In the genomic region with DNA sequence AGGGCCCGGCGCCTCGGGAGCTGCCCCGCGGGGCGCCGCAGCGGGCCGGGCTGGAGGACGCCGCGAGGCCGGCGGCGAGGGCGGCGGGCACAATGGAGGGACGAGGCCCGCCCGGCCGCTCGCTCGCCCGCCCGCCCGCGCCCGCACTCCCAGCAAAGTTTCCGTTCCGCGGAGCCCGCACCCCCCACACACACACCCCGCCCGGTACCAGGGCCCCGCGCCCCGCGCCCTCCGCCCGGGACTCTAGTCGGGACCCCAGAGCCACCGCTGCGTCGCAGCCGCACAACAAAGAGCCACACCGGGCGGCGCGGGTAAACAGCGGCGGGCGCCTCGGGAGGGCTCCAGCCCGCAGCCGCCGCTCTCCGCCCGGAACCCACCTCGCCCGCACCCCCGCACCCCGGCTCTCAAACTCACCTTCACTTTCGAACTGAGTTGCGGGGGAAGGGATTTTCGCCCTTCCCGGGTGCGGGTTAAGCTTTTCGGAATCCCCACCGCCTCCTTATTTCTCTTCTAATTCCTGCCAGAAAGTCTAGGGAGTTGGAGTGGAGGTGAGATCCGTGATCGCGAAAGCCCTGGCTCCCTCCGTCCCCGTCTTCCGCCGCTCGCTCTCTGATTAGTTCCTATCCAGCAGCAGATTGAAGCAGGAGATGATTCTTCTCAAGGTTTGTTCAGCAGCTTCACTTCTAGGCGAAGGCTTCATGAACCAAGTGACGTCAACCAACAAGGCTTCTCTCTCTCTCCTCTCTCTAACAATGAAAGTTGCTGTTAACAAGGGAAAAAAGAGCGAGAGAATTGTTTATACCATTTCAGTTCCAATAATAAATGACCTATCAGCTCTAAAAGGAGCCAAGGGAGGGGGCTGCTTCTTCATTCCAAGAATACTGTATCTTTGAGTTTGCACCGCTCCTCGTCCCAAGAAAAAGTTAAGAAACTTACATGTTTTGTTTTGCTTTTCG, we compare ENCODE assay signal across 8 mouse cellular contexts.
A peak's percentile ranks its signal among the peaks of the same experiment; 100 is the strongest.
DNase-seq lines count a peak whose midpoint lies in the region; ATAC-seq and TF ChIP-seq lines count a peak whose summit lies in the region.

No protein-coding gene starts in this region.

- H3K27ac ChIP-seq in ES-E14 (ENCODE audit: insufficient read depth, low read depth, low read length, poor library complexity, severe bottlenecking): 0 out of 2 replicates have a peak overlapping the region, but pooled peaks have one; percentile 18
- peak overlapping the region; percentile 98 for H3K27ac ChIP-seq in forebrain, embryonic 16.5 days (ENCODE audit: low read length)
- peak overlapping the region; percentile 96 for H3K27ac ChIP-seq in layer of hippocampus, adult 2 months
- peak overlapping the region; percentile 99 for H3K27ac ChIP-seq in lung, embryonic 15.5 days
- H3K27ac ChIP-seq in olfactory bulb, adult 2 months (ENCODE audit: insufficient read depth, low read depth, low read length): peak overlapping the region; percentile 63
- peak overlapping the region; percentile 90 for H3K27ac ChIP-seq in thymus, adult 2 months (ENCODE audit: control insufficient read depth, insufficient read depth, low read length)

- no peaks in the 10 kb centered on the region for H3K27me3 ChIP-seq in forebrain, embryonic 16.5 days (replicated peaks; ENCODE audit: control insufficient read depth, insufficient read depth, low read length)
- no peaks in the 10 kb centered on the region for H3K27me3 ChIP-seq in lung, embryonic 15.5 days
- no peaks in the 10 kb centered on the region for H3K27me3 ChIP-seq in thymus, adult 2 months (ENCODE audit: control insufficient read depth, insufficient read depth, low read length)

- under 1% methylated on average over 53 of the region's 83 CpGs for WGBS in forebrain, embryonic 16.5 days
- WGBS in lung, embryonic 15.5 days: under 1% methylated on average over 49 of the region's 83 CpGs
- 3% methylated on average over 73 of the region's 83 CpGs for WGBS in olfactory bulb, adult 2 months
- WGBS in thymus, adult 2 months: 7% methylated on average over 70 of the region's 83 CpGs

- in situ Hi-C loops in ES-E14 (cut with MboI; ENCODE audit: low sequenced_read_pairs in 2 of 2, unreplicated experiment in 2 of 2): no loop called here

- DNase-seq in ES-E14 (ENCODE audit: low read depth, low spot score): no peak
- DNase-seq in cerebellum, adult 11-12 months: peak; percentile 52
- peak; percentile 64 for DNase-seq in heart, postnatal 4 days
- peak; percentile 27 to 30 for DNase-seq in layer of hippocampus, adult 2 months (ENCODE audit: low spot score in 2 of 2)
- DNase-seq in thymus, adult 2 months: peak; percentile 68

- no peaks in the 10 kb centered on the region for H3K36me3 ChIP-seq in ES-E14 (ENCODE audit: control insufficient read depth, insufficient read depth, low read length, poor library complexity, severe bottlenecking)
- H3K36me3 ChIP-seq in forebrain, embryonic 16.5 days (ENCODE audit: control insufficient read depth, insufficient read depth): no peaks in the 10 kb centered on the region
- H3K36me3 ChIP-seq in lung, embryonic 15.5 days: no peaks in the 10 kb centered on the region
- no peaks in the 10 kb centered on the region for H3K36me3 ChIP-seq in thymus, adult 2 months (ENCODE audit: control insufficient read depth, insufficient read depth, low read length)

- TF ChIP-seq CTCF in layer of hippocampus, adult 2 months (conservative IDR thresholded peaks at IDR 0.05): no peak
- TF ChIP-seq CTCF in olfactory bulb, adult 2 months (IDR thresholded peaks at IDR 0.05; ENCODE audit: insufficient read depth, low read depth, low read length): no peak
- peak; percentile 11; the same call in 1 of the 2 replicates for TF ChIP-seq CTCF in thymus, adult 2 months (IDR thresholded peaks at IDR 0.05; ENCODE audit: borderline replicate concordance, control insufficient read depth, extremely low read depth, insufficient read depth, low read length, poor library complexity)

- peak; percentile 70 for ATAC-seq in forebrain, embryonic 16.5 days
- peak; percentile 79 for ATAC-seq in lung, embryonic 15.5 days (ENCODE audit: borderline replicate concordance, extremely low read depth, low FRiP score, low TSS enrichment)

- TF ChIP-seq POLR2A in olfactory bulb, adult 2 months (IDR thresholded peaks at IDR 0.05; ENCODE audit: insufficient read depth, low read depth, low read length): no peak; the same call in 1 of the 2 replicates
- TF ChIP-seq POLR2A in thymus, adult 2 months (IDR thresholded peaks at IDR 0.05; ENCODE audit: control insufficient read depth, extremely low read depth, insufficient read depth, low read length, poor library complexity): peak; percentile 42; the same call in 1 of the 2 replicates

- H3K9me3 ChIP-seq in ES-E14 (ENCODE audit: control insufficient read depth, insufficient read depth, low read depth, low read length): no peaks in the 10 kb centered on the region
- H3K9me3 ChIP-seq in forebrain, embryonic 16.5 days (ENCODE audit: control insufficient read depth, low read length): no peaks in the 10 kb centered on the region
- H3K9me3 ChIP-seq in lung, embryonic 15.5 days: no peaks in the 10 kb centered on the region

- H3K4me3 ChIP-seq in ES-E14 (ENCODE audit: insufficient read depth in 1 of 2, low read depth in 1 of 2, low read length in 2 of 2, poor library complexity in 1 of 2, severe bottlenecking in 1 of 2): peak overlapping the region; percentile 82 to 96
- peak overlapping the region; percentile 91 for H3K4me3 ChIP-seq in forebrain, embryonic 16.5 days (replicated peaks; ENCODE audit: low read length)
- peak overlapping the region; percentile 87 for H3K4me3 ChIP-seq in layer of hippocampus, adult 2 months
- peak overlapping the region; percentile 89 for H3K4me3 ChIP-seq in lung, embryonic 15.5 days
- H3K4me3 ChIP-seq in olfactory bulb, adult 2 months (ENCODE audit: insufficient read depth, low read depth, low read length): peak overlapping the region; percentile 58
- H3K4me3 ChIP-seq in thymus, adult 2 months (ENCODE audit: control insufficient read depth, insufficient read depth, low read length): peak overlapping the region; percentile 100

- peak overlapping the region; percentile 83 for H3K9ac ChIP-seq in ES-E14 (ENCODE audit: insufficient read depth, low read depth, low read length, poor library complexity, severe bottlenecking)
- peak overlapping the region; percentile 97 for H3K9ac ChIP-seq in forebrain, embryonic 16.5 days (replicated peaks; ENCODE audit: low read depth, low read length)
- peak overlapping the region; percentile 97 for H3K9ac ChIP-seq in lung, embryonic 15.5 days

- H3K4me2 ChIP-seq in forebrain, embryonic 16.5 days (ENCODE audit: low read length): peak overlapping the region; percentile 45
- peak overlapping the region; percentile 50 for H3K4me2 ChIP-seq in lung, embryonic 15.5 days

- peaks cover 0 to 8% of the 10 kb centered on the region in 2 experiments; a peak in 1 of 4 replicates for H3K4me1 ChIP-seq in ES-E14 (ENCODE audit: control insufficient read depth in 2 of 2, insufficient read depth in 2 of 2, low read length in 2 of 2, poor library complexity in 1 of 2)
- H3K4me1 ChIP-seq in forebrain, embryonic 16.5 days (replicated peaks; ENCODE audit: control insufficient read depth, insufficient read depth, low read length): peaks cover 14% of the 10 kb centered on the region
- H3K4me1 ChIP-seq in lung, embryonic 15.5 days: peaks cover 17% of the 10 kb centered on the region
- H3K4me1 ChIP-seq in olfactory bulb, adult 2 months (ENCODE audit: control insufficient read depth, insufficient read depth, low read length): no peaks in the 10 kb centered on the region; the same call in 1 of the 2 replicates
- H3K4me1 ChIP-seq in thymus, adult 2 months (replicated peaks; ENCODE audit: control insufficient read depth, insufficient read depth, low read length): no peaks in the 10 kb centered on the region; the same call in 1 of the 2 replicates

TF ChIP-seq in ES-E14, 5 proteins besides CTCF, POLR2A, EP300 and RAD21:
- TF ChIP-seq CHD2 (IDR thresholded peaks at IDR 0.05; ENCODE audit: low read depth, low read length) (no peak), HCFC1 (IDR thresholded peaks at IDR 0.05; ENCODE audit: borderline replicate concordance, insufficient read depth, low read length) (no peak), ZC3H11A (IDR thresholded peaks at IDR 0.05; ENCODE audit: borderline replicate concordance, low read depth, low read length) (no peak), ZNF384 (IDR thresholded peaks at IDR 0.05; ENCODE audit: low read depth, low read length) (no peak), MAFK (IDR thresholded peaks at IDR 0.05; ENCODE audit: insufficient read depth, low read depth, low read length) (no peak)
TF ChIP-seq in ES-E14: peak in this region for 0.

Comparison
In these comparisons a context has a peak if more than half of its experiments do, and no peak if none do; other contexts are left out.
1. H3K27ac ChIP-seq: peak in every context shown above with its lines; median percentile 99 in lung, embryonic 15.5 days; 98 in forebrain, embryonic 16.5 days; 96 in layer of hippocampus, adult 2 months; 90 in thymus, adult 2 months; 63 in olfactory bulb, adult 2 months; 18 in ES-E14.